Mouse (Mus musculus): ENCODE results near the gene Aatf.

GRCm38 (mm10) chr11:84504296-84504695 lies 9.0 kb downstream of the Aatf start:
- peak; percentile 17; the same call in 1 of the 2 replicates for TF ChIP-seq CTCF (IDR thresholded peaks at IDR 0.05; ENCODE audit: borderline replicate concordance, extremely low read depth, insufficient read depth, insufficient read length)
- no peak for TF ChIP-seq POLR2A (IDR thresholded peaks at IDR 0.05; ENCODE audit: borderline replicate concordance, extremely low read depth, insufficient read depth, insufficient read length, poor library complexity, severe bottlenecking)

All from brain, embryonic 14.5 days (tissue).